Mouse (Mus musculus) kidney, postnatal 0 days (tissue): ENCODE measurements around the gene Vwa3a. TPM values are rescaled to one million over a fixed set of nuclear protein-coding genes. Genes with fewer than 3 reads are reported as not detected.

ENCODE experiments used
- ATAC-seq: fragments of 200-750 bp; cut with Nextera tagmentation; replicated peaks from 2 replicates; pipeline ENCODE4 v1.8.0; 2017; ENCODE audit warnings: low read depth, moderate number of reproducible peaks, moderate TSS enrichment, moderate library complexity; ENCODE audit not compliant: low FRiP score
- DNase-seq: peaks from one replicate; pipeline ENCODE4 v3.0.0-alpha.2; 2016; ENCODE audit warnings: low spot score
- H3K27ac ChIP-seq: fragments of 300-500 bp; sonication (generic); 2 replicates; pipeline ENCODE4 v1.5.1; 2014; ENCODE audit warnings: mild to moderate bottlenecking
- H3K27me3 ChIP-seq: fragments of 300-500 bp; sonication (generic); 2 replicates; pipeline ENCODE4 v1.6.1; 2014; ENCODE audit warnings: low read length, mixed read lengths; ENCODE audit not compliant: insufficient read depth
- H3K36me3 ChIP-seq: fragments of 300-500 bp; sonication (generic); 2 replicates; pipeline ENCODE4 v1.6.1; 2014; ENCODE audit warnings: low read length, mixed read lengths; ENCODE audit not compliant: insufficient read depth
- H3K4me1 ChIP-seq: fragments of 300-500 bp; sonication (generic); replicated peaks from 2 replicates; pipeline ENCODE4 v1.6.1; 2014; ENCODE audit warnings: antibody characterized with exemption, low read length, mixed read lengths; ENCODE audit not compliant: insufficient read depth
- H3K4me2 ChIP-seq: fragments of 300-500 bp; sonication (generic); 2 replicates; pipeline ENCODE4 v1.6.1; 2014; ENCODE audit warnings: mild to moderate bottlenecking, low read length, moderate library complexity, mixed read lengths
- H3K4me3 ChIP-seq: fragments of 300-500 bp; sonication (generic); replicated peaks from 2 replicates; pipeline ENCODE4 v1.5.1; 2014; ENCODE audit warnings: low read depth, low read length
- H3K9ac ChIP-seq: fragments of 300-500 bp; sonication (generic); 2 replicates; pipeline ENCODE4 v1.6.1; 2014; ENCODE audit warnings: low read depth, low read length
- H3K9me3 ChIP-seq: fragments of 300-500 bp; sonication (generic); replicated peaks from 2 replicates; pipeline ENCODE4 v1.6.1; 2016; ENCODE audit warnings: low read length, inconsistent platforms, mixed read lengths
- CTCF ChIP-seq: IDR thresholded peaks from 2 replicates; pipeline ENCODE4 v1.5.1; 2016; ENCODE audit warnings: antibody characterized with exemption, low read depth, mild to moderate bottlenecking, moderate library complexity
- WGBS: fragments of 180-500 bp; shearing (Covaris S2); extraction: QIAGEN DNeasy Blood & Tissue Kit; methylation state at CpG from one replicate; pipeline ENCODE4 v1.1.7; 2014; 5-methylcytosine and 5-hydroxymethylcytosine counted together
- polyA plus RNA-seq: library from polyadenylated mRNA; unstranded; fragments of >200 nt; fragmentation: Nextera tagmentation; extraction: Ambion mirVana; gene quantifications from 2 replicates; pipeline ENCODE4 v1.2.1, GENCODE M21; 2015

Gene Vwa3a
- polyA plus RNA-seq, 1 experiment from 2014 or later = 0.13 TPM

DNA sequence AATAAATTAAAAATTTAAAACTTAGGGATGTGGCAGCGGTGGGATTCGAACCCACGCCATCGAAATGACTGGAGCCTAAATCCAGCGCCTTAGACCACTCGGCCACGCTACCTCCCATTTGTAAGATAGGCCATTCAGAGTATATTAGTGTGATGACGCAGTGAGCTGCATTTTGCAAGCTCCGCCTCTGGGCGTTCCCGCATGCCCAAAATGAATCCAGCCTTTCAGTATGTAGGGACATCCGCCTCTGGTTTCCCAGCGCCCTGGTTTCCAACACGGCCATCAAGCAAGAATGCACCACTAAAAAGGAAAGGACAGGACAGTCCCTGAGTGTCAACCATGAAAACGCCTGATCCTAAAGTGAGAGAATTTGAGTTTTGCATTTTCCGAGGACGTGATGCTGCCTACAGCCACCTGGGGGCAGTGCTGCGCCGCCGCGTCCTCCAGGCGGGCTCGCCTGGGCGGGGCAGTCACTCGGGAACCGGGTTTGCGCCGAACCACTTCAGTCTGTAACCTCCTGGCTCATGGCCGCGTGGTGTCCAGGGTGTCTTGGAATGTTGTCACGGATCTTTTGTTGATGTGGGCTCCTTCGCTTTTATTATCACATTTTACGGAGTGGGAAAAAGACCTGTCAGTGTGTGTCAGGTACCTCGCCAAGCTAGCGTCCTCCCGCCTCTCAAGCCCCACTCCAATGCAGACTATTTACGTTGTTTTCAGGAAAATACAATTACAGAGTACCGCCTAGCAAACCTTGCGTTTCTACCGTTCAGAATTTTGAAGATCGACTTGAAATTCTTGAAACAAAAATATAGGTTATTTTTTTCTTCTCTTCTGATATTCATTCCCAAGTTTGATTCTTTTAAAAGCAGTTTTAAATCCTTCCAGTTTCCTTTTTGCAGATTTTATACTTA, 96.6 kb downstream of the Vwa3a start:
- Histone ChIP-seq H3K4me1 (0 out of 2 replicates have a peak, but pooled peaks cover 7% of the 10 kb centered on the region), H3K4me3 (peak overlapping the region; percentile 72), H3K27ac (peak overlapping the region; percentile 74), H3K36me3 (no peaks in the 10 kb centered on the region), H3K9me3 (no peaks in the 10 kb centered on the region), H3K27me3 (no peaks in the 10 kb centered on the region), H3K4me2 (peak overlapping the region; percentile 68), H3K9ac (peak overlapping the region; percentile 60)
- ATAC-seq (peak; percentile 84), DNase-seq (peak; percentile 93)
- peak; percentile 99 for TF ChIP-seq CTCF
- under 1% methylated on average over 41 of the region's 41 CpGs for WGBS

DNA sequence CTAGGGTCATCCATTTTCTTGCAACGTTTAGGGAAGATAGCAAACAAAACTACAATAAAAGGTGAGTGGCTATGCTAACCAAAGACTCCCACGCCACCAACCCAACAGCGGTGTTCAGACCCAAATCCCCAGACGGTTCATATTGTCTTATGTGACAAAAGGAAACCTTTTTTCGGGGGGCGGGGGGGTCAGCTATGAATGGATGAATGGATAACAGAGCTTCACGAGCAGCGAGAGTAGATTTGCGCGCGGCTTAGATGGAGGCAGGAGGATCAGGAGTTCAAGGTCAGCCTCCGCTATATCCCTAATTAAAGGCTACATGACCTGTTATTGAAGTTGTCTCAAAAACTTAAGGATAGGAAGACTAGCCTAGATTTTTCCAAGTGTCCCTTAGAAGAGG, 97.2 kb downstream of the Vwa3a start:
- no peak for ATAC-seq
- no peak overlapping the region for H3K9ac ChIP-seq

DNA sequence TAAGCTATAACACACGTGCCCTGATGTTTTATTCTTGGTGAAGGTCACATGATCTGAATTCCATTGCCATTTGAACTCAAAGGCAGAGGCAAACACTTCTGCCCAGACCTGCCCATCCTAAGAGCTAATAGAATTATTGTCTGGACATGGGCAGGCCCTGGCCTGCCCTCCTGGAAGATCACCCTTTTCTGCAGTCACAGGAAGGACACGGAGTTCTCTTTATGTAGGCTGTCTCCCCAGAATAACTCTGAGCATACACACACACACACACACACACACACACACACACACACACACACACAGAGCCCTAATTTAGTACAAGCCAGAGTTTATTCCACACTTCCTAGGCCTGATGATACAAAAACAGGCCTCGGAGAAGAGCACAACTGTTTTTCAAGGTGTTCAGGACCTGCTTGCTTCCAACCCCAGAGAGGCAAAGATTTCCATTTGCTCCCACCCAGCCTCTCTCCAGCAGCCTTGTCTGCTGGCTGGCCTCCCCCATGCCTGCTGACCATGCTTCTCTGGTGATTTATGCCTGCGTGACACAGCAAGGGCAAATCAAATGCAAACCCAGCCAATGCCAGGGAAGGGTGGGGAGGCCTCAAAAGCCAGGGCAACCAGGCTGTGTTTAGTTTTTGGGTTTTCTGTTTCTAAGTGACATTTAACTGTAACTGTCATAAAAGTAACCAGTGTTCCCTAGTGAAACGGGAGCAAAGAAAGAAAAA, 99.5 kb downstream of the Vwa3a start:
- TF ChIP-seq CTCF = no peak
- Histone ChIP-seq H3K4me1 (0 out of 2 replicates have a peak, but pooled peaks cover 4% of the 10 kb centered on the region), H3K4me2 (no peak overlapping the region), H3K27me3 (no peaks in the 10 kb centered on the region), H3K4me3 (no peak overlapping the region), H3K36me3 (no peaks in the 10 kb centered on the region), H3K9me3 (no peaks in the 10 kb centered on the region), H3K27ac (no peak overlapping the region), H3K9ac (no peak overlapping the region)
- ATAC-seq = no peak
- WGBS = 35% methylated on average over 5 of the region's 5 CpGs
- peak; percentile 57 for DNase-seq

More for the DNA sequence above, 97.2 kb downstream of the Vwa3a start:
- DNase-seq = peak; percentile 39
- no peak for TF ChIP-seq CTCF
- Histone ChIP-seq H3K4me1 (0 out of 2 replicates have a peak, but pooled peaks cover 5% of the 10 kb centered on the region), H3K27me3 (no peaks in the 10 kb centered on the region), H3K9me3 (no peaks in the 10 kb centered on the region), H3K27ac (no peak overlapping the region), H3K4me2 (peak overlapping the region; percentile 68), H3K4me3 (peak overlapping the region; percentile 72), H3K36me3 (no peaks in the 10 kb centered on the region)
- 7% methylated on average over 12 of the region's 12 CpGs for WGBS

DNA sequence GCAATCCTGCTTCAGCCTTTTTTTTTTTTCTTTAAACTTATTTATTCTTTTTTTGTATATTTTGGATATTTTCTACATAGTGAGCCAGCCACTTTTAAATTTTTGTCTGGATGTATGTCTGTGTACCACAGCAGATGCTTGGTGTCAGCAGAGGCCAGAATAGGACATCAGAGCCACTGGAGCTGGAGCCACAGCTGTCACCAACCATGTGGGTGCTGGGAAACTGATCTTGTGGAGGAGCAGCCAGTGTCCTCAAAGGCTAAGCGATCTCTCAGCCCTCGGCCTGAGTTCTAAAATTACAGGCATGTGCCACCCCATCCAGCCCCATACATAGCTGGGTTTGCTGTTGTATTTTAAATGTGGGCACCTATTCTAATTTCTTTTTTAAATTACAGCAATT, 100.7 kb downstream of the Vwa3a start:
- no peak for TF ChIP-seq CTCF
- WGBS = 56% methylated on average over 2 of the region's 2 CpGs
- no peak overlapping the region for H3K9ac ChIP-seq
- ATAC-seq (no peak), DNase-seq (no peak)
- H3K4me1 ChIP-seq = peaks cover 13% of the 10 kb centered on the region; the same call in 1 of the 2 replicates
- H3K9me3 ChIP-seq = no peaks in the 10 kb centered on the region
- H3K4me2 ChIP-seq = no peak overlapping the region
- H3K36me3 ChIP-seq = no peaks in the 10 kb centered on the region
- H3K4me3 ChIP-seq = no peak overlapping the region
- H3K27ac ChIP-seq = no peak overlapping the region
- H3K27me3 ChIP-seq = no peaks in the 10 kb centered on the region

DNA sequence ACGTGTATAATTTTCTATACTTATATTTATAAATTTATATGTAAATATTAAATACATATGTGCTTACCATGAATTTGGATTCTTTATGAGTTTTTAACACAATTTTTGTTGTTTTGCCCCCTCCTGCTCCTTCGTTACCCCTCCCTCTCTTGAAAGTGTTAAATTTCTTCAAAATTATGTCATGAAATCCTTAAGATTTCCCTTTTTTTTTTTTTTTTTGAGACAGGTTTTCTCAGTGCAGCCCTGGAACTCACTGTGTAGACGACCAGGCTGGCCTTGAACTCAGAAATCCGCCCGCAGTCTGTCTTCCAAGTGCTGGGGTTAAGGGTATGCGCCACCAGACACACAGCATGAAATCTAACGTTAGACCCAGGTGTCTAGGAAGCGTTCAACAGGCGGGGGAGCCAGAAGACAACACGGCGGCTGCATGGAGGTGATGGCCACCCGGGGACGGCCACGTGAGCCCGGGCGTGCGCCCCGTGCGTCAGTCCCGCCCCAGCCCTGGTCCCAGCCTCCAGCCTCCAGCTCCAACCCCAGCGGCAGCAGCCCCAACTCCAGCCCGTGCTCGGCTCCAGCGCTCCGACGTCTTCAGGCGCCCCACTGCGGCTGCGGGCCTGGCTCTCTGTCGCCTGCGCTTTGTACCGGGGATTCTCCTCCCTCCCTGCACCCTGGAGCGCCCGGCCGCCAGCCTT, 103.4 kb downstream of the Vwa3a start, which contains the start of gene Eef2k:
Eef2k (plus strand) TSS at position 487 of the 692 bp plus-strand sequence.
- WGBS = 4% methylated on average over 35 of the region's 35 CpGs
- no peaks in the 10 kb centered on the region for H3K9me3 ChIP-seq
- no peaks in the 10 kb centered on the region for H3K36me3 ChIP-seq

More for the DNA sequence above, 103.4 kb downstream of the Vwa3a start, which contains the start of gene Eef2k:
- Histone ChIP-seq H3K27me3 (no peaks in the 10 kb centered on the region), H3K27ac (peak within 1 kb of the TSS; percentile 93), H3K4me3 (peak within 1 kb of the TSS; percentile 64), H3K4me2 (peak within 1 kb of the TSS; percentile 93), H3K4me1 (peaks cover 11% of the 10 kb centered on the region; the same call in 1 of the 2 replicates), H3K9ac (peak within 1 kb of the TSS; percentile 79)
- peak; percentile 41 for TF ChIP-seq CTCF
- ATAC-seq (peak; percentile 92), DNase-seq (peak; percentile 91)
